Mouse (Mus musculus): ENCODE data around the gene Tango6. TPM values are rescaled to one million over a fixed set of nuclear protein-coding genes. Genes with fewer than 3 reads are reported as not detected.
"Not testable (repeated sequence)": the region's sequence is repeated elsewhere in the genome, so short reads cannot be mapped to it uniquely, and the experiment has no call there.

The Tango6 gene
- polyA plus RNA-seq, 1 experiment from 2014 or later = 12.4 TPM

DNA sequence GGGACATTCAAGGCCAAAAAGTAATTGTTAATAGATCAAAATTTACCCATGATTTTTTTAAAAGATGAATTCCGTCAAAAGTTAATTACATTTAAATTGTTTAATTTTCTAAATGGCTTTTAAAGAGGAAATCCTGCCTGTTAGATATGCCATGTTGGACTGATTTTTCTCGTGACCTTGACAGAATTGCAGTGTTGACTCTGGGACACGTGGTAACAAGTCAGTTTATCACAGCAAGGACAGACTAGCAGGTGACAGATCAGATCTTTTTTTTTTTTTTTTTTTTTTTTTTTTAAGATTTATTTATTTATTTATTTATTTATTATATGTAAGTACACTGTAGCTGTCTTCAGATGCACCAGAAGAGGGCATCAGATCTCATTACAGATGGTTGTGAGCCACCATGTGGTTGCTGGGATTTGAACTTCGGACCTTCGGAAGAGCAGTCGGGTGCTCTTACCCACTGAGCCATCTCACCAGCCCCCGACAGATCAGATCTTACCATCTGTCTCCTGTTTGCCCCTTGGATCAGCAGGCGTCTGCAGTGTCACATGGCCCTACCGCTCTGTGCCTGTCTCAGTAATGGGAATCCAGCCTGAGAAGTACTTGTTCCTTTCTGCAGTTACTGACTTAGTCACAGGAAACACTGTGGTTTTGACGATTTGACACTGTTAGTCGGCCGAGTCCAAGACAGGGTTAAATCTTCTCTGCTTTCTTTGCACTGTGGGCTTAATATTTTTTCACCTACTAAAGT lies 119.7 kb downstream of the Tango6 start:
- not testable (repeated sequence) for H3K4me2 ChIP-seq (ENCODE audit: low read depth, low read length, severe bottlenecking); H3K4me3 ChIP-seq (ENCODE audit: low read depth, low read length); H3K9ac ChIP-seq (ENCODE audit: low read length); H3K36me3 ChIP-seq (ENCODE audit: control insufficient read depth, insufficient read depth, low read length); H3K9me3 ChIP-seq (ENCODE audit: control insufficient read depth, low read length); ATAC-seq (replicated peaks; ENCODE audit: low FRiP score); H3K27me3 ChIP-seq (ENCODE audit: control insufficient read depth, insufficient read depth, low read length); H3K27ac ChIP-seq (ENCODE audit: low read depth, low read length); DNase-seq (ENCODE audit: low spot score); H3K4me1 ChIP-seq (replicated peaks; ENCODE audit: control insufficient read depth, insufficient read depth, low read length)
- 85% methylated on average over 12 of the region's 12 CpGs for WGBS

- Histone ChIP-seq H3K4me3 (ENCODE audit: low read depth, low read length) (no peak overlapping the region), H3K4me1 (replicated peaks; ENCODE audit: control insufficient read depth, insufficient read depth, low read length) (no peaks in the 10 kb centered on the region), H3K36me3 (ENCODE audit: control insufficient read depth, insufficient read depth, low read length) (no peaks in the 10 kb centered on the region), H3K4me2 (ENCODE audit: low read depth, low read length, severe bottlenecking) (no peak overlapping the region), H3K9me3 (ENCODE audit: control insufficient read depth, low read length) (no peaks in the 10 kb centered on the region), H3K9ac (ENCODE audit: low read length) (no peak overlapping the region), H3K27ac (ENCODE audit: low read depth, low read length) (no peak overlapping the region), H3K27me3 (ENCODE audit: control insufficient read depth, insufficient read depth, low read length) (no peaks in the 10 kb centered on the region)
- no peak for DNase-seq (ENCODE audit: low spot score)
- WGBS = 91% methylated on average over 3 of the region's 3 CpGs
- no peak for ATAC-seq (replicated peaks; ENCODE audit: low FRiP score)
Measured at GRCm38 (mm10) chr8:106805859-106806258, 123.0 kb downstream of the Tango6 start.

- Histone ChIP-seq H3K36me3 (ENCODE audit: control insufficient read depth, insufficient read depth, low read length) (no peaks in the 10 kb centered on the region), H3K4me2 (ENCODE audit: low read depth, low read length, severe bottlenecking) (no peak overlapping the region), H3K27me3 (ENCODE audit: control insufficient read depth, insufficient read depth, low read length) (no peaks in the 10 kb centered on the region), H3K9me3 (ENCODE audit: control insufficient read depth, low read length) (no peaks in the 10 kb centered on the region), H3K9ac (ENCODE audit: low read length) (no peak overlapping the region), H3K27ac (ENCODE audit: low read depth, low read length) (no peak overlapping the region), H3K4me3 (ENCODE audit: low read depth, low read length) (no peak overlapping the region), H3K4me1 (replicated peaks; ENCODE audit: control insufficient read depth, insufficient read depth, low read length) (no peaks in the 10 kb centered on the region)
- no peak for ATAC-seq (replicated peaks; ENCODE audit: low FRiP score)
- no peak for DNase-seq (ENCODE audit: low spot score)
- 84% methylated on average over 4 of the region's 4 CpGs for WGBS
Measured at GRCm38 (mm10) chr8:106807461-106807860, 124.6 kb downstream of the Tango6 start.

GRCm38 (mm10) chr8:106809726-106810125 lies 126.9 kb downstream of the Tango6 start:
- no peak for ATAC-seq (replicated peaks; ENCODE audit: low FRiP score)
- Histone ChIP-seq H3K9me3 (ENCODE audit: control insufficient read depth, low read length) (no peaks in the 10 kb centered on the region), H3K27ac (ENCODE audit: low read depth, low read length) (no peak overlapping the region), H3K27me3 (ENCODE audit: control insufficient read depth, insufficient read depth, low read length) (no peaks in the 10 kb centered on the region), H3K4me2 (ENCODE audit: low read depth, low read length, severe bottlenecking) (no peak overlapping the region), H3K4me1 (replicated peaks; ENCODE audit: control insufficient read depth, insufficient read depth, low read length) (no peaks in the 10 kb centered on the region), H3K4me3 (ENCODE audit: low read depth, low read length) (no peak overlapping the region), H3K36me3 (ENCODE audit: control insufficient read depth, insufficient read depth, low read length) (no peaks in the 10 kb centered on the region), H3K9ac (ENCODE audit: low read length) (no peak overlapping the region)
- DNase-seq (ENCODE audit: low spot score) = no peak
- 42% methylated on average over 9 of the region's 9 CpGs for WGBS

GRCm38 (mm10) chr8:106810406-106810805 lies 127.5 kb downstream of the Tango6 start:
- H3K4me1 ChIP-seq (replicated peaks; ENCODE audit: control insufficient read depth, insufficient read depth, low read length) = no peaks in the 10 kb centered on the region
- no peak overlapping the region for H3K4me3 ChIP-seq (ENCODE audit: low read depth, low read length)
- no peaks in the 10 kb centered on the region for H3K9me3 ChIP-seq (ENCODE audit: control insufficient read depth, low read length)
- 91% methylated on average over 7 of the region's 7 CpGs for WGBS
- ATAC-seq (replicated peaks; ENCODE audit: low FRiP score) (no peak), DNase-seq (ENCODE audit: low spot score) (no peak)
- H3K27ac ChIP-seq (ENCODE audit: low read depth, low read length) = no peak overlapping the region
- no peaks in the 10 kb centered on the region for H3K27me3 ChIP-seq (ENCODE audit: control insufficient read depth, insufficient read depth, low read length)
- H3K4me2 ChIP-seq (ENCODE audit: low read depth, low read length, severe bottlenecking) = no peak overlapping the region
- H3K36me3 ChIP-seq (ENCODE audit: control insufficient read depth, insufficient read depth, low read length) = no peaks in the 10 kb centered on the region
- no peak overlapping the region for H3K9ac ChIP-seq (ENCODE audit: low read length)

- Histone ChIP-seq H3K9me3 (ENCODE audit: control insufficient read depth, low read length) (no peaks in the 10 kb centered on the region), H3K9ac (ENCODE audit: low read length) (no peak overlapping the region), H3K27me3 (ENCODE audit: control insufficient read depth, insufficient read depth, low read length) (no peaks in the 10 kb centered on the region), H3K27ac (ENCODE audit: low read depth, low read length) (no peak overlapping the region), H3K4me2 (ENCODE audit: low read depth, low read length, severe bottlenecking) (no peak overlapping the region), H3K36me3 (ENCODE audit: control insufficient read depth, insufficient read depth, low read length) (no peaks in the 10 kb centered on the region), H3K4me3 (ENCODE audit: low read depth, low read length) (no peak overlapping the region), H3K4me1 (replicated peaks; ENCODE audit: control insufficient read depth, insufficient read depth, low read length) (no peaks in the 10 kb centered on the region)
- ATAC-seq (replicated peaks; ENCODE audit: low FRiP score) (no peak), DNase-seq (ENCODE audit: low spot score) (no peak)
- 93% methylated on average over 4 of the region's 4 CpGs for WGBS
Measured at GRCm38 (mm10) chr8:106812560-106812959, 129.7 kb downstream of the Tango6 start.

DNA sequence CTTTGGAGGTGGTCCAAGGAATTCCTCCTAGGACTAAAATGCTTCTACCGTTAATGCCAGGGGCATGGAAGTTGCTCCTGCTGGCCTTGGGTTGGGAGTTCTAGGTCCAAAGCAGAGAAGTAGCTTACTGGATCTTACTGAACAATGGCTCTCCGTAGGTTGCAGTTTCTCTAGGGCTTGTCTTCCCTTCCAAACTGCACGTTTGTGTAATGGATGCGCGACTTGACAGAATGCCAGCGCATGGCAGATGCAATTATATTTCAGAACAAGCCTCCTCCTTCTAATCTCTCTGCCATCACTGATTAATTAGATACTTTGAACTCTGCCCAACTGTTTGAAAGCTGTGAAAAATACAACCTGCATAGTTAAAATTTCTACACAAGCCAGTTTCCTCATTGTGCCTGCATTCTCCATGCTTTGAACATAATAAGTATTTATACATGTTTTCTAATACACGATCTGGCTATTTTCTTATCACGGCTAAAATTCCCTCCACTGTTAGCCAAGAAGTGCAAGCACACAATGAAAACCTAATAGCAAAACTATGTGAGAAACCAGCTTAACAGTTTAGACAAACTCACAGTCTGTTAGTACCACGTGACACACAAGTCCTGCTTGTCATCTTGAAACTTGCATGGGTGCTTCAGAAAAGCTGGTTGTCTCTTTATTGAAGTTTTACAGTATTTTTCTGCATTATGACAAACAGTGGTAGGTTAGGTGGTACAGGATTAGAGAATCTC lies 133.7 kb downstream of the Tango6 start:
- Histone ChIP-seq H3K36me3 (ENCODE audit: control insufficient read depth, insufficient read depth, low read length) (no peaks in the 10 kb centered on the region), H3K9me3 (ENCODE audit: control insufficient read depth, low read length) (no peaks in the 10 kb centered on the region), H3K9ac (ENCODE audit: low read length) (no peak overlapping the region), H3K4me2 (ENCODE audit: low read depth, low read length, severe bottlenecking) (no peak overlapping the region), H3K27me3 (ENCODE audit: control insufficient read depth, insufficient read depth, low read length) (no peaks in the 10 kb centered on the region), H3K27ac (ENCODE audit: low read depth, low read length) (no peak overlapping the region), H3K4me1 (replicated peaks; ENCODE audit: control insufficient read depth, insufficient read depth, low read length) (no peaks in the 10 kb centered on the region), H3K4me3 (ENCODE audit: low read depth, low read length) (no peak overlapping the region)
- ATAC-seq (replicated peaks; ENCODE audit: low FRiP score) = no peak
- no peak for DNase-seq (ENCODE audit: low spot score)
- WGBS = 80% methylated on average over 9 of the region's 9 CpGs

DNA sequence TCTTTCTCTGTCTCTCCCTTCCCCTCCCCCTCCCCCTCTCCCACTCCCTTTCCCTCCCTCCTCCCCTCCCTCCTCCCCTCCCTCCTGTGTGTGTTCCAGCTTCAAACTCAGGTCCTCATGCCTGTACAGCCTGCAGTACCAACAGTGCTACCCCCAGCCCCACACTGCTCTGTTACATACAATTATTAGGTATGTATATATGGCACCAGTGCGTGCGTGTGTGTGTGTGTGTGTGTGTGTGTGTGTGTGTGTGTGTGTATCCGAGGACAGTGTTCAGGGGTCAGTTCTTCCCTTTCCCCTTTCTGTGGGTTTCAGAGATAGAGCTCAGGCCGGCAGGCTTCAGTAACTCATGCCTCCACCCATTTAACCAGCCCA lies 134.3 kb downstream of the Tango6 start:
- no peak for ATAC-seq (replicated peaks; ENCODE audit: low FRiP score)

More for the DNA sequence above, 134.3 kb downstream of the Tango6 start:
- no peaks in the 10 kb centered on the region for H3K4me1 ChIP-seq (replicated peaks; ENCODE audit: control insufficient read depth, insufficient read depth, low read length)
- H3K9me3 ChIP-seq (ENCODE audit: control insufficient read depth, low read length) = no peaks in the 10 kb centered on the region
- no peak overlapping the region for H3K4me2 ChIP-seq (ENCODE audit: low read depth, low read length, severe bottlenecking)
- H3K27ac ChIP-seq (ENCODE audit: low read depth, low read length) = no peak overlapping the region
- H3K9ac ChIP-seq (ENCODE audit: low read length) = no peak overlapping the region
- no peak overlapping the region for H3K4me3 ChIP-seq (ENCODE audit: low read depth, low read length)
- H3K36me3 ChIP-seq (ENCODE audit: control insufficient read depth, insufficient read depth, low read length) = no peaks in the 10 kb centered on the region
- no peak for DNase-seq (ENCODE audit: low spot score)
- WGBS = 77% methylated on average over 4 of the region's 4 CpGs
- H3K27me3 ChIP-seq (ENCODE audit: control insufficient read depth, insufficient read depth, low read length) = no peaks in the 10 kb centered on the region

All from forebrain, embryonic 11.5 days (tissue).